Mouse (Mus musculus) lung, embryonic 14.5 days (tissue): ENCODE data around the gene Herc3. TPM values are rescaled to one million over a fixed set of nuclear protein-coding genes. Genes with fewer than 3 reads are reported as not detected.
A peak's percentile ranks its signal among the peaks of the same experiment; 100 is the strongest.

Experiments used
- ATAC-seq: fragments of 200-750 bp; cut with Nextera tagmentation; 2 replicates; pipeline ENCODE4 v1.8.0; 2017; ENCODE audit warnings: mild to moderate bottlenecking, moderate TSS enrichment, moderate library complexity; ENCODE audit not compliant: insufficient read depth
- DNase-seq: peaks from one replicate; pipeline ENCODE4 v3.0.0-alpha.2; 2015
- H3K27ac ChIP-seq: fragments of 300-500 bp; sonication (generic); 2 replicates; pipeline ENCODE4 v1.5.1; 2014; ENCODE audit warnings: low read depth, mild to moderate bottlenecking, moderate library complexity
- H3K27me3 ChIP-seq: fragments of 300-500 bp; sonication (generic); 2 replicates; pipeline ENCODE4 v1.6.1; 2014; ENCODE audit warnings: low read length, control low read depth; ENCODE audit not compliant: insufficient read depth
- H3K36me3 ChIP-seq: fragments of 300-500 bp; sonication (generic); 2 replicates; pipeline ENCODE4 v1.6.1; 2014; ENCODE audit warnings: control low read depth; ENCODE audit not compliant: insufficient read depth
- H3K4me1 ChIP-seq: fragments of 300-500 bp; sonication (generic); 2 replicates; pipeline ENCODE4 v1.6.1; 2014; ENCODE audit warnings: antibody characterized with exemption, control low read depth; ENCODE audit not compliant: insufficient read depth
- H3K4me2 ChIP-seq: fragments of 300-500 bp; sonication (generic); 2 replicates; pipeline ENCODE4 v1.6.1; 2014; ENCODE audit warnings: mild to moderate bottlenecking
- H3K4me3 ChIP-seq: fragments of 300-500 bp; sonication (generic); 2 replicates; pipeline ENCODE4 v1.5.1; 2014; ENCODE audit warnings: low read depth, low read length
- H3K9ac ChIP-seq: fragments of 300-500 bp; sonication (generic); 2 replicates; pipeline ENCODE4 v1.6.1; 2014
- H3K9me3 ChIP-seq: fragments of 300-500 bp; sonication (generic); 2 replicates; pipeline ENCODE4 v1.6.1; 2016; ENCODE audit warnings: low read depth, low read length, control low read depth
- CTCF ChIP-seq: IDR thresholded peaks from 2 replicates; pipeline ENCODE4 v1.5.1; 2016; ENCODE audit warnings: antibody characterized with exemption, low read depth
- WGBS: fragments of 180-500 bp; shearing (Covaris S2); extraction: QIAGEN DNeasy Blood & Tissue Kit; methylation state at CpG from one replicate; pipeline ENCODE4 v1.1.7; 2014; 5-methylcytosine and 5-hydroxymethylcytosine counted together
- polyA plus RNA-seq: library from polyadenylated mRNA; unstranded; fragments of >200 nt; fragmentation: Nextera tagmentation; extraction: Ambion mirVana; gene quantifications from 2 replicates; pipeline ENCODE4 v1.2.1, GENCODE M21; 2014

Gene Herc3
- polyA plus RNA-seq, 1 experiment from 2014 or later = 9.7 TPM

DNA sequence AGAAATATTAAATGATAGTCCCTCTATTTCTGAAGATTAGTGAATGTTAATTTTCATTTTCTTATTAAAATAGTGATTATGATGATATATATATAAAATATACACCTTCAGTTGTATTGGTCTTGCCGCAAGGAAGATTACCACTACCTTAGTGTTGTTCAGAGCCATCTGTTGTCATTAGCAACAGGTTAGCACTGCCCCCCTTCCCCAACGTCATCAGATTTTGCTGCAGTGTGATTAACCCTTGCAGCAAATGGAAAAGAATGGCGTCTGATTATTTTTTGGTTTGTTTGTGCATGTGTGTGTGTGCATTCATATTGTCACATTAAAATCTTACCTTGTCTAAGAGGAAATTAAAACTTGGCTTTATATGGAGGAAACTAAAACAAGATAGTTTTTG is 73.3 kb downstream of the Herc3 start:
- H3K9me3 ChIP-seq = peaks cover 17% of the 10 kb centered on the region; the same call in 1 of the 2 replicates
- ATAC-seq = no peak
- DNase-seq = no peak
- TF ChIP-seq CTCF = no peak
- H3K4me1 ChIP-seq = no peaks in the 10 kb centered on the region
- no peak overlapping the region for H3K27ac ChIP-seq
- no peak overlapping the region for H3K4me2 ChIP-seq
- no peaks in the 10 kb centered on the region for H3K27me3 ChIP-seq
- 0 out of 2 replicates have a peak, but pooled peaks cover 3% of the 10 kb centered on the region for H3K36me3 ChIP-seq
- H3K4me3 ChIP-seq = no peak overlapping the region
- 63% methylated on average over 3 of the region's 3 CpGs for WGBS
- no peak overlapping the region for H3K9ac ChIP-seq

DNA sequence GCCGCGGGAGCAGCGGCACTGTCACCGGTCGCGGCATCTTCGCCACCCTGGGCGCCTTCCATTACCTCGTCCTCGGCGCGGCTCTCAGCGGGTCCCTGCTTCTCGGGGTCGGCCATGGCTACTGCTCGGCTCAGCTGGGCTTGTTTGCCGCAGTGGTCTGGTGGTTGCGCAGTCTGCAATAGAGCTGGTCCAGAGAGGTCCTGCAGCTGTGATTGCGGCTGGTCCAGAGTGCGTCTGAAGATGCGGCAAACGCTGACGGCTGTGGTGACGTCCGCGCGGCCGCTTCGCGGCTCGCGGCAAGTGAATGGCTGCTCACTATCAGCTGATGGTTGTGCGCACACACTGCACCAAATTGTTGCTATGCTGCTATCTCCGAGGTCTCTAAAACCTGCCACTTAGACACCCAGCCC is 75.6 kb downstream of the Herc3 start, which contains the start of gene Nap1l5:
Gene Nap1l5 (minus strand): TSS at position 225 of the 410 bp plus-strand sequence.
- Histone ChIP-seq H3K4me3 (peak within 1 kb of the TSS; percentile 39), H3K9ac (no peak within 1 kb of the TSS; the same call in 1 of the 2 replicates)
- no peak for TF ChIP-seq CTCF

DNA sequence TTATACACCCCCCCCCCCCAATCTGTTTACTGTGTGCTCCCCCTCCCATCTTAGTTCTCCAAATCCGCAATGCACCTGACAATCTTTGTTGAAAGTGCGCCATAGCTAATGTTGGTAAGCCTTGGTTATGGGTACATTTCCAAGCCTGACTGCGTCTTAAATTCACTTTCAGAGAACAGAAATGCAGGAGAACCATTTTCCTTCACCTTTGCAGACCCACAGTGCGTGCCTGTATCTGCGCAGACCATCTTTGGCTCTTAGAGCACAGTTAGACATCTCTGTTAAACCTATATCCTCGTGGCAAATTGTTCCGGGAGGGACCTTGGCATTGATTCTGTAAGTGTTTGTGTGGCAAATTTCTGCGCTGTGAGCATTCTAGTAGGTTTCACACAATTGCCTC is 76.1 kb downstream of the Herc3 start:
- WGBS = 73% methylated on average over 8 of the region's 8 CpGs
- Histone ChIP-seq H3K9me3 (peaks cover 17% of the 10 kb centered on the region; the same call in 1 of the 2 replicates), H3K9ac (no peak overlapping the region), H3K4me2 (peak overlapping the region; percentile 72), H3K4me1 (no peaks in the 10 kb centered on the region), H3K36me3 (0 out of 2 replicates have a peak, but pooled peaks cover 3% of the 10 kb centered on the region), H3K27ac (no peak overlapping the region), H3K4me3 (no peak overlapping the region), H3K27me3 (no peaks in the 10 kb centered on the region)
- TF ChIP-seq CTCF = no peak
- ATAC-seq (no peak), DNase-seq (no peak)

More for the DNA sequence above, 75.6 kb downstream of the Herc3 start, which contains the start of gene Nap1l5:
- Histone ChIP-seq H3K27ac (no peak within 1 kb of the TSS), H3K9me3 (peaks cover 17% of the 10 kb centered on the region; the same call in 1 of the 2 replicates), H3K36me3 (0 out of 2 replicates have a peak, but pooled peaks cover 3% of the 10 kb centered on the region), H3K4me1 (no peaks in the 10 kb centered on the region), H3K4me2 (peak within 1 kb of the TSS; percentile 72), H3K27me3 (no peaks in the 10 kb centered on the region)
- peak; percentile 42 for DNase-seq
- 52% methylated on average over 34 of the region's 34 CpGs for WGBS
- peak; percentile 59; the same call in 1 of the 2 replicates for ATAC-seq

DNA sequence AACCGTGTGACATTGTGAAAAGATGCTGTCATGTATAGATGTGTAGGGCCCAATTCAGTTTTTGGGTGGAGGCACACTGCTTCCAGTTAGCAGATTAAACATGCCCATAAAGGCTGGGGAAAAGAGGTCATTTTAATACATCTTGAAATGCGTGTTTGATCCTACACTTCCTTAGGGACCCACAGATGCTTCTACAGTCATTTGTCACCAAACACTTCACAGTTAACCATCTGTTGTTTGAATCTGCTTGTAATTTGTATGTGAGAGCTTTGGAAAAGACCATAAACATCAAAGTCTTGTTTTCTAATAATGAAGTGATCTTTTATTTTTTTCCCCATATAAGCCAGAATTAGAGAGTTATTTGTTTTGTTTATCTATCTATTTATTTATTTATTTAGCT is 76.5 kb downstream of the Herc3 start:
- Histone ChIP-seq H3K4me1 (no peaks in the 10 kb centered on the region), H3K36me3 (0 out of 2 replicates have a peak, but pooled peaks cover 3% of the 10 kb centered on the region), H3K9me3 (peaks cover 17% of the 10 kb centered on the region; the same call in 1 of the 2 replicates), H3K9ac (no peak overlapping the region), H3K27ac (no peak overlapping the region), H3K4me3 (no peak overlapping the region), H3K27me3 (no peaks in the 10 kb centered on the region), H3K4me2 (no peak overlapping the region)
- no peak for TF ChIP-seq CTCF
- ATAC-seq = no peak
- DNase-seq = peak; percentile 66
- 59% methylated on average over 2 of the region's 2 CpGs for WGBS

DNA sequence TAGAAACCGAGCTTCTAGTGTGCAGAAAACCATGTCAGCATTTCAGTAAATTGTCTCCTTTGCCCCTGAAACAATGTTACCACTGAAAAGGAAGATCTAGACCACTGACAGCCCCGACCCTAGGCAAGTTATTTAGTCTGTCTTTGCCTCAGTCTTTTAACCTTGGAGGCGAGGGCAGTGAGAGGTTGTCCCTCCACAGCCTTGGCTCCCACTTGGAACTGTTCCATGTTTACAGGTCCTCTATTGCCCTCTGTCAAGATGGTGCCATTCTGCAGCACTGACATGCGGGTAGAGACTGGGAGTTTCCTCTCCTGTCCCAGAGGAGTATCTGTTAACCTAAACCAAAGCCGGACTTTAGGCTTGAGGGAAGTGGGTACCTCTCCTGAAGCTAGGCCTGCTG is 81.6 kb downstream of the Herc3 start:
- no peak for TF ChIP-seq CTCF
- no peaks in the 10 kb centered on the region for H3K4me1 ChIP-seq
- H3K27ac ChIP-seq = no peak overlapping the region
- no peaks in the 10 kb centered on the region for H3K36me3 ChIP-seq
- H3K27me3 ChIP-seq = no peaks in the 10 kb centered on the region
- no peak overlapping the region for H3K9ac ChIP-seq
- no peak for DNase-seq
- WGBS = 55% methylated on average over 5 of the region's 5 CpGs
- no peak overlapping the region for H3K4me2 ChIP-seq
- H3K9me3 ChIP-seq = no peaks in the 10 kb centered on the region; the same call in 1 of the 2 replicates
- no peak for ATAC-seq
- no peak overlapping the region for H3K4me3 ChIP-seq

DNA sequence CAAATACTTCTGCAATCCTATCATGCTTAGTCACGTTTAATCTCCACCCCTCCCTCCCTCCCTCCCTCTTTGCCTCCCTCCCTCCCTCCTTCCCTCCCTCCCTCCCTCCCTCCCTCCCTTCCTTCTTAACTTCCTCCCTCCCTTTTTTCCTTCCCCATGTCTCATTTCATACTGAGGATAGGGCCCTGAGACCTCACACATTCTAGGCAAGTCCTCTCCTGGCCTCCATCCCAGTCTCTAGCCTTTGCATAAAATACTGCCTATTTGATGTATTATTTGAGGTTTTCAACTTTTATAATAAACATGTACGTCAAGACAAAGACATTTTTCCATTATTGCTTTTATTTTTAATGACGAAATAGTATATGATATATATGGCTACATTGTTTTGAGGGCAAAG is 82.3 kb downstream of the Herc3 start:
- H3K4me1 ChIP-seq = no peaks in the 10 kb centered on the region
- H3K27me3 ChIP-seq = no peaks in the 10 kb centered on the region
- 40% methylated on average over 3 of the region's 3 CpGs for WGBS
- peak; percentile 82 for DNase-seq
- H3K9ac ChIP-seq = no peak overlapping the region
- no peak for TF ChIP-seq CTCF
- no peak overlapping the region for H3K4me3 ChIP-seq
- H3K9me3 ChIP-seq = no peaks in the 10 kb centered on the region; the same call in 1 of the 2 replicates
- H3K36me3 ChIP-seq = no peaks in the 10 kb centered on the region
- H3K4me2 ChIP-seq = no peak overlapping the region
- H3K27ac ChIP-seq = no peak overlapping the region
- peak; percentile 87 for ATAC-seq

DNA sequence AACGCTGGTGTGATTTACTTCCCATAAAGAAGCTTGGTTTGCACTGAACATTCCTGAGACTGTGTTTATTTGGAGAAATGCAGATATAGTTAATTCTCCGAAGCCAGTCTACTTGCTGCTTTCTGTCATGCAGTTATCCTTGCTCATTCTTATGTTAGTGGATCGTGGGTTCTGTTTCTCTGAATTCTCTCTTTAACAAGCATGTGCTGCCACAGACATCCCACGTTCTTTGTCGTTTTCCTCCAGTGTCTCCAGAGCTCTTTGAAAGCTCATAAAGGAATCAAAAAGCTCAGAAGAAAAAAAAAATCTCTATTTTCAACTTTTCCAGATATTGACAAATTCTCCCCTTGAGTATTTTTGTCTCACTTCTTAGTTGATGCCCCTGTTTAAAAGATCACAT is 82.7 kb downstream of the Herc3 start:
- DNase-seq (no peak), ATAC-seq (peak; percentile 14; the same call in 1 of the 2 replicates)
- no peak overlapping the region for H3K4me3 ChIP-seq
- H3K27ac ChIP-seq = no peak overlapping the region
- H3K9me3 ChIP-seq = no peaks in the 10 kb centered on the region
- H3K9ac ChIP-seq = no peak overlapping the region
- no peak for TF ChIP-seq CTCF
- no peak overlapping the region for H3K4me2 ChIP-seq
- no peaks in the 10 kb centered on the region for H3K27me3 ChIP-seq
- no peaks in the 10 kb centered on the region for H3K4me1 ChIP-seq
- 46% methylated on average over 5 of the region's 5 CpGs for WGBS
- H3K36me3 ChIP-seq = no peaks in the 10 kb centered on the region
